Mouse (Mus musculus): ENCODE data around the gene Poc1b. TPM values are rescaled to one million over a fixed set of nuclear protein-coding genes. Genes with fewer than 3 reads are reported as not detected.

The Poc1b gene
- polyA plus RNA-seq, 1 experiment from 2014 or later: 35.0 TPM

- 92% methylated on average over 10 of the region's 10 CpGs for WGBS
Measured at GRCm38 (mm10) chr10:99117876-99118275, 11.0 kb downstream of the Poc1b start.

GRCm38 (mm10) chr10:99118697-99119096, 11.9 kb downstream of the Poc1b start:
- H3K36me3 ChIP-seq (replicated peaks): peaks cover 4% of the 10 kb centered on the region; the same call in 1 of the 2 replicates
- DNase-seq (ENCODE audit: extremely low spot score, low spot score): no peak
- H3K9me3 ChIP-seq: no peaks in the 10 kb centered on the region
- H3K27me3 ChIP-seq (ENCODE audit: poor library complexity, severe bottlenecking): no peaks in the 10 kb centered on the region
- peaks cover 19% of the 10 kb centered on the region for H3K4me1 ChIP-seq
- 68% methylated on average over 6 of the region's 6 CpGs for WGBS
- H3K4me3 ChIP-seq: no peak overlapping the region
- H3K27ac ChIP-seq: no peak overlapping the region

More at GRCm38 (mm10) chr10:99117876-99118275, 11.0 kb downstream of the Poc1b start:
- no peaks in the 10 kb centered on the region for H3K9me3 ChIP-seq
- H3K27me3 ChIP-seq (ENCODE audit: poor library complexity, severe bottlenecking): no peaks in the 10 kb centered on the region
- no peak for DNase-seq (ENCODE audit: extremely low spot score, low spot score)
- H3K4me1 ChIP-seq: peaks cover 26% of the 10 kb centered on the region
- H3K36me3 ChIP-seq (replicated peaks): peaks cover 4% of the 10 kb centered on the region; the same call in 1 of the 2 replicates
- no peak overlapping the region for H3K4me3 ChIP-seq
- no peak overlapping the region for H3K27ac ChIP-seq

DNA sequence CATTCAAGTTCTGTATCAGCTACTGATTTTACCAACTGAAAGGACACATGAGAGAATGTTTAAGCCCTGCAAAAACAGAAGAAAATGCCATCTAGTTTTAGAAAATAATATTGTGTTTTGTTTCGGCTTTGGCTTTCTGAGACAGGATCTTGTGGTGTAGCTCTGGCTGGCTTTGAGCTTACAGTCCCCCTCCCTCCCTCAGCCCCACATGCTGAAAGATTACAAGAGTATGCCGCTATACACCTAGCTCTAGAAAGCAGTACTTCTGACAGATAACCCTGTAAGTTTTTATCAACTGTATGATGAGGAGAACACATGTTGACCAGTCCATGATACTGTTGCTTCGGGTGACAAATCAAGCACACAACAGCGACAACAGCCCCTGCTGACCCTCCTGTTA, 12.6 kb downstream of the Poc1b start:
- H3K27me3 ChIP-seq (ENCODE audit: poor library complexity, severe bottlenecking): no peaks in the 10 kb centered on the region

GRCm38 (mm10) chr10:99126225-99126624, 19.4 kb downstream of the Poc1b start, which contains the start of gene Phxr2:
Gene Phxr2, minus strand, starts transcription at chr10:99126325.
- H3K4me1 ChIP-seq: peaks cover 9% of the 10 kb centered on the region

More for the DNA sequence above, 12.6 kb downstream of the Poc1b start:
- Histone ChIP-seq H3K4me1 (peaks cover 15% of the 10 kb centered on the region), H3K27ac (no peak overlapping the region), H3K36me3 (replicated peaks) (peaks cover 4% of the 10 kb centered on the region; the same call in 1 of the 2 replicates), H3K9me3 (no peaks in the 10 kb centered on the region), H3K4me3 (no peak overlapping the region)
- no peak for DNase-seq (ENCODE audit: extremely low spot score, low spot score)
- 89% methylated on average over 4 of the region's 4 CpGs for WGBS

GRCm38 (mm10) chr10:99126954-99127353, 20.1 kb downstream of the Poc1b start:
- no peak overlapping the region for H3K4me3 ChIP-seq
- 94% methylated on average over 14 of the region's 14 CpGs for WGBS
- no peak for DNase-seq (ENCODE audit: extremely low spot score, low spot score)
- H3K9me3 ChIP-seq: no peaks in the 10 kb centered on the region
- no peaks in the 10 kb centered on the region for H3K27me3 ChIP-seq (ENCODE audit: poor library complexity, severe bottlenecking)
- H3K36me3 ChIP-seq (replicated peaks): peaks cover 58% of the 10 kb centered on the region
- H3K27ac ChIP-seq: no peak overlapping the region
- peaks cover 12% of the 10 kb centered on the region for H3K4me1 ChIP-seq

More at GRCm38 (mm10) chr10:99126225-99126624, 19.4 kb downstream of the Poc1b start, which contains the start of gene Phxr2:
- Histone ChIP-seq H3K27ac (no peak within 1 kb of the TSS), H3K27me3 (ENCODE audit: poor library complexity, severe bottlenecking) (no peaks in the 10 kb centered on the region), H3K4me3 (no peak within 1 kb of the TSS), H3K36me3 (replicated peaks) (peaks cover 51% of the 10 kb centered on the region), H3K9me3 (no peaks in the 10 kb centered on the region)
- 87% methylated on average over 4 of the region's 4 CpGs for WGBS
- DNase-seq (ENCODE audit: extremely low spot score, low spot score): no peak

DNA sequence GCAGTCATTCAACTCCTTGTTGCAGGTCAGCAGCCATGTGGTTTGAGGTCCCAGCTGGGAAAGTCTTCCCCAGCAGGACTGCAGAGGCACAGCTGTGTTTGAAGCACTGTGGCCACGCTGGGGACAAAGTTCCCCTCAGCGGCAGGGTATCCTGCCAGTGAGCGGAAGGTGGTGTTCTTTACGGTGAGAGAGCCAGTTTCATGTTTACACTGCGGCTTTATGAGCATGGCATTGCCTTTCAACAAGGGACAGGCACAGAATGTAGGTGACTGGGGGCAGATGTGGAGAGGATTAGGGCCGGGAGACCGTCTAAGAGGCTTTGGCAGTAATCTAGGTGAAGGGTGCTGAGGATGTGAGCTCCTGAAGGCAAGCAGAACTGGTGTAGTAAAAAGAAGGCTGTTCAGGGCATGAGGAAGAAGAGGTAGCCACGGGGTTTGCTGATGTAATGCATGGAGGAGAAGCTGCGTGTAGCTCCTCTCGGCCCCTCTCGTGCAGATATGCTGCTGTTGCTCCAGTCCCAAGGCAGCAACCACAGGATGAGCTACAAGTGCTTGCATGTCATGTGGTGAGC, 20.9 kb downstream of the Poc1b start:
- H3K27me3 ChIP-seq (ENCODE audit: poor library complexity, severe bottlenecking): no peaks in the 10 kb centered on the region
- H3K4me3 ChIP-seq: no peak overlapping the region
- H3K4me1 ChIP-seq: peaks cover 12% of the 10 kb centered on the region
- no peak overlapping the region for H3K27ac ChIP-seq
- H3K9me3 ChIP-seq: no peaks in the 10 kb centered on the region
- H3K36me3 ChIP-seq (replicated peaks): peaks cover 67% of the 10 kb centered on the region
- DNase-seq (ENCODE audit: extremely low spot score, low spot score): no peak
- 88% methylated on average over 11 of the region's 11 CpGs for WGBS

- Histone ChIP-seq H3K9me3 (no peaks in the 10 kb centered on the region), H3K36me3 (replicated peaks) (peaks cover 81% of the 10 kb centered on the region), H3K4me1 (peaks cover 12% of the 10 kb centered on the region), H3K4me3 (no peak overlapping the region), H3K27me3 (ENCODE audit: poor library complexity, severe bottlenecking) (no peaks in the 10 kb centered on the region), H3K27ac (no peak overlapping the region; the same call in 1 of the 2 replicates)
- DNase-seq (ENCODE audit: extremely low spot score, low spot score): no peak
- WGBS: 51% methylated on average over 6 of the region's 6 CpGs
Measured at GRCm38 (mm10) chr10:99130611-99131010, 23.8 kb downstream of the Poc1b start.

- peaks cover 84% of the 10 kb centered on the region for H3K36me3 ChIP-seq (replicated peaks)
- H3K27ac ChIP-seq: no peak overlapping the region; the same call in 1 of the 2 replicates
- no peaks in the 10 kb centered on the region for H3K27me3 ChIP-seq (ENCODE audit: poor library complexity, severe bottlenecking)
Measured at GRCm38 (mm10) chr10:99131298-99131697, 24.5 kb downstream of the Poc1b start.

GRCm38 (mm10) chr10:99132189-99132588, 25.4 kb downstream of the Poc1b start:
- peaks cover 85% of the 10 kb centered on the region for H3K36me3 ChIP-seq (replicated peaks)
- H3K9me3 ChIP-seq: no peaks in the 10 kb centered on the region
- H3K27me3 ChIP-seq (ENCODE audit: poor library complexity, severe bottlenecking): no peaks in the 10 kb centered on the region
- no peak for DNase-seq (ENCODE audit: extremely low spot score, low spot score)
- no peak overlapping the region for H3K27ac ChIP-seq
- 85% methylated on average over 6 of the region's 6 CpGs for WGBS
- H3K4me3 ChIP-seq: no peak overlapping the region
- peaks cover 12% of the 10 kb centered on the region for H3K4me1 ChIP-seq

More at GRCm38 (mm10) chr10:99131298-99131697, 24.5 kb downstream of the Poc1b start:
- no peak for DNase-seq (ENCODE audit: extremely low spot score, low spot score)
- H3K4me1 ChIP-seq: peaks cover 12% of the 10 kb centered on the region
- no peaks in the 10 kb centered on the region for H3K9me3 ChIP-seq
- 63% methylated on average over 5 of the region's 5 CpGs for WGBS
- no peak overlapping the region for H3K4me3 ChIP-seq

- H3K4me1 ChIP-seq: peaks cover 12% of the 10 kb centered on the region
- no peak overlapping the region for H3K4me3 ChIP-seq
- peaks cover 82% of the 10 kb centered on the region for H3K36me3 ChIP-seq (replicated peaks)
- no peak overlapping the region for H3K27ac ChIP-seq
- WGBS: 91% methylated on average over 11 of the region's 11 CpGs
- no peaks in the 10 kb centered on the region for H3K27me3 ChIP-seq (ENCODE audit: poor library complexity, severe bottlenecking)
- DNase-seq (ENCODE audit: extremely low spot score, low spot score): no peak
- no peaks in the 10 kb centered on the region for H3K9me3 ChIP-seq
Measured at GRCm38 (mm10) chr10:99132595-99133272, 25.9 kb downstream of the Poc1b start.

DNA sequence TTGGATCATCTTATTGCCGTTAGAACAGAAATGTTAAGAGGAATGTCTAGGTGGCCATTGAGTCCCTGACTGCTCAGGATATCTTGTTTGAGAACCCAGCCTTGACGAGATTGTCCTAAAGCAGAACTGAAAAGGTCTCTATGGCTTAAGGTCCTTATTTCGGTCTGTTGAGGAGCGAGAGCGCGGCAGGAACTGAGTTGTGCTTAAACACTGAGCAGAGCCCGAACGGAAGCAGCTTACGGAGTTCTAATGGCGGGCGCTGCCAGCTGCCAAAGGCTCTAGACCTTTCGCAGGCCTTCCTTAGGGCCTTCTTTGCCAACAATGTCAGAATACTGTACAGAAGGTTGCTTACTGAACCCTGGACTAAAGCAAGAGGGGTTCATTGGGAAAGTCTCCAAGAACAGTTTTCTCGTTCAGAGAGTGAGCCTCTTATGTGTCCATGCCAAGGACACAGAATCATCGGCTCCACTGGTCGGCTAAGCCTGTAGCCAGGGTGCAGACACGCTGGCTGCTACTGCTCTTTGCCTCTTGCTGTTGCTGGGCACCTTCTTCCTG, 26.6 kb downstream of the Poc1b start:
- 96% methylated on average over 16 of the region's 16 CpGs for WGBS
- Histone ChIP-seq H3K4me3 (no peak overlapping the region), H3K4me1 (peaks cover 12% of the 10 kb centered on the region), H3K36me3 (replicated peaks) (peaks cover 77% of the 10 kb centered on the region), H3K27me3 (ENCODE audit: poor library complexity, severe bottlenecking) (no peaks in the 10 kb centered on the region), H3K9me3 (no peaks in the 10 kb centered on the region), H3K27ac (no peak overlapping the region)
- no peak for DNase-seq (ENCODE audit: extremely low spot score, low spot score)

DNA sequence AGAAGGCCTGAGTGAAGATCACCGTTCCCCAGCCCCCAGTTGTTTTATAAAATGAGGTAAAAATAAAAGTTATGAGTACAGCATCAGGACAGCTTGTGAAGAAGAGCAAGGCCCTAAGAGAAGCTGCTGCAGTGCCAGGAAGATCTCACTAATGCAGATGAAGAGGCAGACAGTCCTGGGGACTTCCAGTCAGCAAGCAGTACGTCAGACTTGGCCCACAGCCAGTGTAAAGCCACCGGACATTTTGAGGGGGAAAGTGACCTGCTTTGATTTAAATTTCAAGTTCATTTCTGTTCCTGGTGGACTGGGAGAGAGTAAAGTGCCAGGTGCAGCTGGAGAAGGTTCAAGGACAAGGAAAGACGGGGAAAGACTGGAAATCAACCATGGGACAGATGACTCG, 29.5 kb downstream of the Poc1b start:
- H3K9me3 ChIP-seq: no peaks in the 10 kb centered on the region
- no peak for DNase-seq (ENCODE audit: extremely low spot score, low spot score)
- no peak overlapping the region for H3K27ac ChIP-seq
- 96% methylated on average over 5 of the region's 5 CpGs for WGBS
- peaks cover 72% of the 10 kb centered on the region for H3K36me3 ChIP-seq (replicated peaks)
- no peak overlapping the region for H3K4me3 ChIP-seq
- peaks cover 2% of the 10 kb centered on the region for H3K4me1 ChIP-seq
- no peaks in the 10 kb centered on the region for H3K27me3 ChIP-seq (ENCODE audit: poor library complexity, severe bottlenecking)

DNA sequence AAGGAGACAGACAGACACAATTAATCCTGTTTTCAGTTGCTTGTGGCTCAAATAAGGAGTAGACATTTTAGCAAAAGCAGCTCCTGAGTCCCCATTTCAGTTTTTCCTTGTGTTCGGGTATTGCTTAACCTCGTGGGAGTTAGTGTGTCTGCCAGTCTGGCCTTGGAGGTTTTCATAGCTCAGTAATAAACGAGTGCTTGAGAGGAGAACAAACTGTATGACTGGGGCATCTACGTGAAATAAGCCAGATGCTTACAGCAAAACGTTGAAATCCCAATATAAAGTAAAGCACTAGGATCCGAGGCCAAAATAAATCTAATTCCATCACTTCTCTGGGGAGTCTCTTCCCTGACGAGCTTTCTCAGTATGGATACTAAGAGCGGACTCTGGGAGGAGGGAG, 38.8 kb downstream of the Poc1b start:
- no peaks in the 10 kb centered on the region for H3K27me3 ChIP-seq (ENCODE audit: poor library complexity, severe bottlenecking)
- H3K36me3 ChIP-seq (replicated peaks): peaks cover 56% of the 10 kb centered on the region
- no peaks in the 10 kb centered on the region for H3K9me3 ChIP-seq
- H3K4me3 ChIP-seq: no peak overlapping the region
- no peak for DNase-seq (ENCODE audit: extremely low spot score, low spot score)
- 90% methylated on average over 8 of the region's 8 CpGs for WGBS
- H3K27ac ChIP-seq: no peak overlapping the region
- H3K4me1 ChIP-seq: no peaks in the 10 kb centered on the region
